Comparison of ENCODE assay signal across 8 mouse cellular contexts in the genomic region with DNA sequence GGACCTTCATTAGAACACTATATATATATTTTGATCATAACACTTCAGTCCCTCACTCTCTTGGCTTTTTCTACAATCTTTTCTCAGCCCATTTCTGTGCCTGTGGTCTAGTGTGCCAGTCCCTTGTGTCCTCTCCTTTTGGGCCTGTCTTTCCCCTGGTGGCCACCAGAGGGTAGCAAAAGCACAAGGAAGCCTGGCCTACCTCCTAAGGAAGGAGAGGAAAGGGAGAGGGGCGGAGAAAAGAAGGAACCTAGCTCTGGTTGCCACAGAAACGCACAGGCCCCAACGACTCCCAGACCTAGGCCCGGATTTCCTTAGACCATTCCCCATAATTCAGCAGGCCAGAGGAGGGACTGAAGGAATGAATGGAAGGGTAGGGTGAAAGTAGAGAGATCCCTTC. TPM values are rescaled to one million over a fixed set of nuclear protein-coding genes. Genes with fewer than 3 reads are reported as not detected.
DNase-seq lines count a peak whose midpoint lies in the region; ATAC-seq and TF ChIP-seq lines count a peak whose summit lies in the region.

No protein-coding gene starts in this region.

- H3K4me3 ChIP-seq in embryonic facial prominence, embryonic 13.5 days, result peak overlapping the region; percentile 20; the same call in 1 of the 2 replicates
- no peak overlapping the region for H3K4me3 ChIP-seq in kidney, adult 2 months (ENCODE audit: insufficient read depth, low read depth, low read length)
- no peak overlapping the region for H3K4me3 ChIP-seq in limb, embryonic 11.5 days (ENCODE audit: low read depth, low read length)
- H3K4me3 ChIP-seq in midbrain, embryonic 16.5 days (ENCODE audit: low read depth, low read length), result no peak overlapping the region
- no peak overlapping the region for H3K4me3 ChIP-seq in spleen, adult 2 months (ENCODE audit: extremely low read depth, insufficient read depth, insufficient read length)

- no peak for ATAC-seq in embryonic facial prominence, embryonic 13.5 days (ENCODE audit: insufficient number of reproducible peaks, insufficient read depth, low FRiP score, low TSS enrichment, low read depth)
- ATAC-seq in limb, embryonic 11.5 days (ENCODE audit: insufficient number of reproducible peaks, low FRiP score, low TSS enrichment, low read depth), result peak; percentile 56
- ATAC-seq in midbrain, embryonic 16.5 days, result peak; percentile 30; the same call in 1 of the 2 replicates

- peak; percentile 96 for DNase-seq in 3T3-L1 (ENCODE audit: low read depth, low spot score)
- DNase-seq in adrenal gland, postnatal 36 days, result peak; percentile 84 to 87
- DNase-seq in heart, adult 8-10 months (ENCODE audit: low spot score), result peak; percentile 89
- DNase-seq in kidney, adult 2 months, result peak; percentile 93
- DNase-seq in limb, embryonic 11.5 days (ENCODE audit: low spot score), result peak; percentile 89
- DNase-seq in spleen, adult 2 months (ENCODE audit: low read depth in 1 of 2, low spot score in 2 of 2), result peak in 1 of 2 experiments; percentile 74

- no peaks in the 10 kb centered on the region for H3K36me3 ChIP-seq in embryonic facial prominence, embryonic 13.5 days
- H3K36me3 ChIP-seq in kidney, adult 2 months (ENCODE audit: control insufficient read depth, insufficient read depth, low read length), result no peaks in the 10 kb centered on the region
- H3K36me3 ChIP-seq in limb, embryonic 11.5 days (ENCODE audit: control insufficient read depth, insufficient read depth, low read length), result no peaks in the 10 kb centered on the region
- peaks cover 3% of the 10 kb centered on the region; the same call in 1 of the 2 replicates for H3K36me3 ChIP-seq in midbrain, embryonic 16.5 days (ENCODE audit: control insufficient read depth, insufficient read depth, low read length)
- no peaks in the 10 kb centered on the region for H3K36me3 ChIP-seq in spleen, adult 2 months (ENCODE audit: control insufficient read depth, insufficient read depth, low read length)

- H3K4me1 ChIP-seq in embryonic facial prominence, embryonic 13.5 days, result peaks cover 73% of the 10 kb centered on the region
- peaks cover 10% of the 10 kb centered on the region for H3K4me1 ChIP-seq in kidney, adult 2 months (ENCODE audit: control insufficient read depth, insufficient read depth, low read length)
- H3K4me1 ChIP-seq in limb, embryonic 11.5 days (ENCODE audit: control insufficient read depth, insufficient read depth, low read length), result peaks cover 55% of the 10 kb centered on the region
- H3K4me1 ChIP-seq in midbrain, embryonic 16.5 days (ENCODE audit: control insufficient read depth, insufficient read depth, low read length), result peaks cover 38% of the 10 kb centered on the region
- H3K4me1 ChIP-seq in spleen, adult 2 months (ENCODE audit: control insufficient read depth, insufficient read depth, insufficient read length), result peaks cover 26% of the 10 kb centered on the region

- TF ChIP-seq CTCF in kidney, adult 2 months (conservative IDR thresholded peaks at IDR 0.05; ENCODE audit: insufficient read depth, insufficient read length, low read depth, low read length), result peak; percentile 95
- peak; percentile 80; the same call in 1 of the 2 replicates for TF ChIP-seq CTCF in spleen, adult 2 months (IDR thresholded peaks at IDR 0.05; ENCODE audit: extremely low read depth, insufficient read depth, insufficient read length, insufficient replicate concordance)

- 1% methylated on average over 4 of the region's 4 CpGs for WGBS in embryonic facial prominence, embryonic 13.5 days
- 2% methylated on average over 4 of the region's 4 CpGs for WGBS in kidney, adult 2 months
- 0% methylated on average over 4 of the region's 4 CpGs for WGBS in limb, embryonic 11.5 days
- 0% methylated on average over 4 of the region's 4 CpGs for whole genome bisulfite sequencing in midbrain, embryonic 16.5 days
- WGBS in spleen, adult 2 months, result 1% methylated on average over 4 of the region's 4 CpGs

- peak overlapping the region; percentile 12; the same call in 1 of the 2 replicates for H3K9ac ChIP-seq in embryonic facial prominence, embryonic 13.5 days
- H3K9ac ChIP-seq in limb, embryonic 11.5 days (ENCODE audit: low read length), result no peak overlapping the region
- H3K9ac ChIP-seq in midbrain, embryonic 16.5 days (ENCODE audit: low read depth, low read length), result 0 out of 2 replicates have a peak overlapping the region, but pooled peaks have one; percentile 5

- TF ChIP-seq POLR2A in kidney, adult 2 months (IDR thresholded peaks at IDR 0.05; ENCODE audit: low read depth, low read length), result no peak
- TF ChIP-seq POLR2A in spleen, adult 2 months (IDR thresholded peaks at IDR 0.05; ENCODE audit: low read depth, low read length), result no peak

- H3K27me3 ChIP-seq in embryonic facial prominence, embryonic 13.5 days, result peaks cover 56% of the 10 kb centered on the region
- H3K27me3 ChIP-seq in kidney, adult 2 months (replicated peaks; ENCODE audit: control insufficient read depth, insufficient read depth, low read length), result peaks cover 7% of the 10 kb centered on the region
- H3K27me3 ChIP-seq in limb, embryonic 11.5 days (ENCODE audit: control insufficient read depth, insufficient read depth, low read length), result peaks cover 32% of the 10 kb centered on the region
- H3K27me3 ChIP-seq in midbrain, embryonic 16.5 days (ENCODE audit: control insufficient read depth, insufficient read depth, low read depth, low read length), result 0 out of 2 replicates have a peak, but pooled peaks cover 4% of the 10 kb centered on the region
- peaks cover 31% of the 10 kb centered on the region for H3K27me3 ChIP-seq in spleen, adult 2 months (ENCODE audit: control insufficient read depth, insufficient read depth, low read length)

- no peak overlapping the region for H3K27ac ChIP-seq in embryonic facial prominence, embryonic 13.5 days
- H3K27ac ChIP-seq in kidney, adult 2 months (ENCODE audit: insufficient read depth, low read depth, low read length), result no peak overlapping the region
- no peak overlapping the region for H3K27ac ChIP-seq in limb, embryonic 11.5 days (replicated peaks; ENCODE audit: low read depth, low read length)
- peak overlapping the region; percentile 56; the same call in 1 of the 2 replicates for H3K27ac ChIP-seq in midbrain, embryonic 16.5 days (ENCODE audit: low read length)
- H3K27ac ChIP-seq in spleen, adult 2 months (ENCODE audit: insufficient read depth, low read length), result no peak overlapping the region

- H3K4me2 ChIP-seq in embryonic facial prominence, embryonic 13.5 days, result peak overlapping the region; percentile 67
- 0 out of 2 replicates have a peak overlapping the region, but pooled peaks have one; percentile 50 for H3K4me2 ChIP-seq in limb, embryonic 11.5 days (ENCODE audit: low read depth, severe bottlenecking)
- peak overlapping the region; percentile 41 for H3K4me2 ChIP-seq in midbrain, embryonic 16.5 days (ENCODE audit: low read length)

- H3K9me3 ChIP-seq in embryonic facial prominence, embryonic 13.5 days, result no peaks in the 10 kb centered on the region
- H3K9me3 ChIP-seq in limb, embryonic 11.5 days (ENCODE audit: control insufficient read depth, low read length), result 0 out of 2 replicates have a peak, but pooled peaks cover 2% of the 10 kb centered on the region
- H3K9me3 ChIP-seq in midbrain, embryonic 16.5 days (replicated peaks; ENCODE audit: control insufficient read depth, low read length, poor library complexity, severe bottlenecking), result no peaks in the 10 kb centered on the region

RNA-seq across cellular contexts. Expression of a gene that starts 5.9 kb away (rescaled TPM):
- total RNA-seq in adrenal gland, postnatal 36 days (2021), result under 1 TPM; 0.23 to 0.53 TPM
- polyA plus RNA-seq in embryonic facial prominence, embryonic 13.5 days (2015; fragmentation: Nextera tagmentation; extraction: Ambion mirVana), result 22.6 and 26.6 TPM in 2 replicates
- total RNA-seq in heart, adult 8-10 months (2022), result under 1 TPM in 1 of 4 experiments, not detected in 3; 0.11 TPM
- polyA plus RNA-seq in kidney, adult 2 months (2012; rRNA removed), result 2.4 and 4.2 TPM in 2 replicates
- 13.9 and 19.3 TPM in 2 replicates for polyA plus RNA-seq in limb, embryonic 11.5 days (2014; fragmentation: Nextera tagmentation; extraction: Ambion mirVana)
- polyA plus RNA-seq in midbrain, embryonic 16.5 days (2015; fragmentation: Nextera tagmentation; extraction: Ambion mirVana), result 40.5 and 59.0 TPM in 2 replicates
- polyA plus RNA-seq in spleen, adult 2 months (2012; rRNA removed), result not detected in 2 replicates

RNA-seq across cellular contexts. Expression of a gene that starts 21.0 kb away (rescaled TPM):
- total RNA-seq in adrenal gland, postnatal 36 days (2021), result 1 to 10 TPM in 1 of 2 experiments, under 1 TPM in 1; 0.93 to 1.3 TPM
- polyA plus RNA-seq in embryonic facial prominence, embryonic 13.5 days (2015; fragmentation: Nextera tagmentation; extraction: Ambion mirVana), result 46.5 and 50.1 TPM in 2 replicates
- total RNA-seq in heart, adult 8-10 months (2022), result under 1 TPM in 3 of 4 experiments, not detected in 1; 0.19 to 0.34 (median 0.27) TPM
- polyA plus RNA-seq in kidney, adult 2 months (2012; rRNA removed), result 8.2 and 10.4 TPM in 2 replicates
- 46.9 and 48.9 TPM in 2 replicates for polyA plus RNA-seq in limb, embryonic 11.5 days (2014; fragmentation: Nextera tagmentation; extraction: Ambion mirVana)
- polyA plus RNA-seq in midbrain, embryonic 16.5 days (2015; fragmentation: Nextera tagmentation; extraction: Ambion mirVana), result 3.7 and 4.2 TPM in 2 replicates
- 0.62 and 1.5 TPM in 2 replicates for polyA plus RNA-seq in spleen, adult 2 months (2012; rRNA removed)

RNA-seq across cellular contexts. Expression of a gene that starts 33.0 kb away (rescaled TPM):
- total RNA-seq in adrenal gland, postnatal 36 days (2021), result 10 to 100 TPM; 45.9 to 79.9 TPM
- 50.8 and 52.6 TPM in 2 replicates for polyA plus RNA-seq in embryonic facial prominence, embryonic 13.5 days (2015; fragmentation: Nextera tagmentation; extraction: Ambion mirVana)
- 10 to 100 TPM; 43.3 to 52.5 (median 48.6) TPM for total RNA-seq in heart, adult 8-10 months (2022)
- polyA plus RNA-seq in kidney, adult 2 months (2012; rRNA removed), result 95.1 and 111 TPM in 2 replicates
- polyA plus RNA-seq in limb, embryonic 11.5 days (2014; fragmentation: Nextera tagmentation; extraction: Ambion mirVana), result 17.8 and 21.0 TPM in 2 replicates
- 60.6 and 78.2 TPM in 2 replicates for polyA plus RNA-seq in midbrain, embryonic 16.5 days (2015; fragmentation: Nextera tagmentation; extraction: Ambion mirVana)
- 49.6 and 62.0 TPM in 2 replicates for polyA plus RNA-seq in spleen, adult 2 months (2012; rRNA removed)

RNA-seq across cellular contexts. Expression of a gene that starts 35.9 kb away (rescaled TPM):
- 10 to 100 TPM in 1 of 2 experiments, 1 to 10 TPM in 1; 9.8 to 12.5 TPM for total RNA-seq in adrenal gland, postnatal 36 days (2021)
- polyA plus RNA-seq in embryonic facial prominence, embryonic 13.5 days (2015; fragmentation: Nextera tagmentation; extraction: Ambion mirVana), result 40.7 and 43.1 TPM in 2 replicates
- 10 to 100 TPM; 28.2 to 36.1 (median 32.6) TPM for total RNA-seq in heart, adult 8-10 months (2022)
- 54.1 and 59.2 TPM in 2 replicates for polyA plus RNA-seq in kidney, adult 2 months (2012; rRNA removed)
- polyA plus RNA-seq in limb, embryonic 11.5 days (2014; fragmentation: Nextera tagmentation; extraction: Ambion mirVana), result 42.4 and 47.7 TPM in 2 replicates
- 6.8 and 7.4 TPM in 2 replicates for polyA plus RNA-seq in midbrain, embryonic 16.5 days (2015; fragmentation: Nextera tagmentation; extraction: Ambion mirVana)
- 5.3 and 5.9 TPM in 2 replicates for polyA plus RNA-seq in spleen, adult 2 months (2012; rRNA removed)

RNA-seq across cellular contexts. Expression of a gene that starts 44.9 kb away (rescaled TPM):
- total RNA-seq in adrenal gland, postnatal 36 days (2021), result under 1 TPM; 0.20 to 0.56 TPM
- 0.18 and 0.38 TPM in 2 replicates for polyA plus RNA-seq in embryonic facial prominence, embryonic 13.5 days (2015; fragmentation: Nextera tagmentation; extraction: Ambion mirVana)
- total RNA-seq in heart, adult 8-10 months (2022), result not detected
- polyA plus RNA-seq in kidney, adult 2 months (2012; rRNA removed), result 0.38 and 0.41 TPM in 2 replicates
- polyA plus RNA-seq in limb, embryonic 11.5 days (2014; fragmentation: Nextera tagmentation; extraction: Ambion mirVana), result 0.23 and 0.28 TPM in 2 replicates
- polyA plus RNA-seq in midbrain, embryonic 16.5 days (2015; fragmentation: Nextera tagmentation; extraction: Ambion mirVana), result 0.09 and 0.25 TPM in 2 replicates
- 0.15 and 0.43 TPM in 2 replicates for polyA plus RNA-seq in spleen, adult 2 months (2012; rRNA removed)
